Mouse (Mus musculus): Measurements from ENCODE around the gene Vkorc1l1. TPM values are rescaled to one million over a fixed set of nuclear protein-coding genes. Genes with fewer than 3 reads are reported as not detected.
A peak's percentile ranks its signal among the peaks of the same experiment; 100 is the strongest.

Vkorc1l1 gene
- total RNA-seq, 2 experiments from 2014 or later = 17.9 to 39.4 TPM

DNA sequence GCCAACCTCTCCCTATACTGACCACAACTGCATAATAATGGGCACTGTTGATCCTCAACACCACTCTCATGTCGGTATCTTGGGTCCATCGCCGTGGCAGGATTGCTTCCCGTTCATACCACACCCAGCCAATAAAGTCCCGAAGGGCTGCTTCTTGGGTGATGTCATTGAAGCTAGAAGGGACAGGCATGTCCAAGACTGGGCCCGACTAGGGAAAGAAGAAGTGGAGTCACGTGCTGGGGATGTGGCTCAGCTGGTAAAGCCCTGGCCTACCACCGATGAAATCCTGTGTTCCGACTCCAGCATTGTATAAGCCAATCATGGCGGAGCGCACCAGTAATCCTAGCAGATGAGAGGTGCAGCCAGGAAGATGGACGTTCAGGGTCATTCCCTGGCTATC, 59.0 kb downstream of the Vkorc1l1 start:
- ATAC-seq (ENCODE audit: poor library complexity, severe bottlenecking) = peak; percentile 38

DNA sequence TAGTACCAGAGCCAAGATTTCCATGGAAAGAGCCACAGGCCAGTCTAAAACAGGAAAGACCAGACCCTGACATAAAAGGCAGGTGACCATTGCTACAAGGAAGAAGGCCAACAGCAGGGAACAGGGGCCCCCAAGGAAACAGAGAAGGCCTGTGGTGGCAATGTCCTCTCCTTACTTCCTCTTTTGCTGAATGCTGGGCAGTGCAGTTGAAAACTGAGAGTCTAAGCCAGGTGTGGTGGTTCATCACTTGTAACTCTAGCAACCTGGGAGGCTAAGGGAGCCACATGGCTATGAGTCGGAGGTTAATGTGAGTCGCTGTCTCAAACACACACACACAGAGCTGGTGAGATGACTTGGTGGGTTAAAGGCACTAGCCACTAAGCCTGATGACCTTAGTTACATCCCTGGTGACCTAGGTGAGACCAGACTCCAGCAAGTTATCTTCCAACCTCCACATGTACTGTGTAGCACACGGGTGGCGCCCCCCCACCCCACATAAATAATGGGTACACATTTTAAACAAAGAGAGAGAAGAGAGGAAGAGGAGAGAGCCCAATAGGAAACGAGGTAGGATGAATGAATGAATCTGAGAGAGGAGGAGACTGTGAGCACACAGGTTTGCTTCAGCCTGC, 59.7 kb downstream of the Vkorc1l1 start:
- peak; percentile 46 for ATAC-seq (ENCODE audit: poor library complexity, severe bottlenecking)

DNA sequence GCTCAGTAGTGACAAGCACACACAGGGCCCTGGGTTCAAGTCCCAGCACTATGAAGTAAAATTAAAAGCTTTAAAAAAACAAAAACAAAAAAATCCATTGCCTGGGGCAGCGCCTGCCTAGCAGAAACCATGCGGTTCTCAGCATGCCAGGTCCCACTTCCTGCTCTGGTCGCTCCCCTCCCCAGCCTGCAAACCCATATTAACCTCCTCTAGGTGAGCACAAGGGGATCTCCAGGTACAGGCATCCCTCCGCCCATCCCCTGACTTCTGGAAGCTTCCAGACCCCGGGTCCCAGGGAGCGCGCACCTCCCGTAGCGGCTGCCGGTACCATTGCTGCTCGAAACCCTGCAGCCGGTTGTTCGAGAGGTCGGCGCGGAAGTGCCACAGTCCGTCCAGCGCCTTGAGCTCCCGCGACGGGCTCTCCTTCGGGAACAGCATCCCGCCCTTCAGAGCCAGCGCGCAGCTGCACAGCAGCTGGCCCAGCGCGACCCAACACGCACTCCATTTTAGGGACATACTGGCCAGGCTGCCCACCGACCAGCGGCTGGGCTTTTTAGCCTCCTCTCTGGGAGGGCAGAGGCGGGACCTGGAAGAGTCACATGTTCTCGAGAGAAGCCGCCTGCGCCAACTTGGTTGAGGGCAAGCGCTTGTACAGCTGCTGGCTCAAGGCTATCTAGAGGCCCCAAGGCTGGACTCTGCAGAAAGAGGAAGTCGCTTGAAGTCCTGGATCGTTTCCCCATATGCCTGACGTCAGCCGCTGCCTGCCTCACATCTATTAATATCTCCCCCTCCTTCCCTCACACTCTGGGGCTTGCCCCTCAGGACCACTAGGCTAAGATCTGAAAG, 60.8 kb downstream of the Vkorc1l1 start, which contains the start of gene Gusb:
Gene Gusb (minus strand): TSS at position 749 of the 846 bp plus-strand sequence.
- ATAC-seq (ENCODE audit: poor library complexity, severe bottlenecking) = peak; percentile 71

DNA sequence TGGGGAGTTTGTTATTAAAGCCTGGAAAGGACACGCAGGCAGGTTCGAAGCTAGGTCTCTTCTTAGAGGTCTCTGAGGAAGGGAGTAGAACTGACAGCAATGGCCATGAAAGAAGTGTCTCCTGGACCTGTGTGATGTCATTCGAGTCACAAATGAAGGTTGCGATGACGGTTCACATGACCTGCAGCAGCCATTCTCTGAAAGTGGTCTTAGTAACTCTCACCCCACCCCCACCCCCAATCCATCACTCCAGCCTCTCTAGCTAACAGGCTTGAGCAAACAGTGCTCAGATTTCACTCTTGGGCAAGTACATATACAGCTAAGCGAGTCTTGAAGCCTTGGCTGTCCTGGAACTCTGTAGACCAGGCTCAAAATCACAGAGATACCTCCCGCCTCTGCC, 61.5 kb downstream of the Vkorc1l1 start:
- no peak for ATAC-seq (ENCODE audit: poor library complexity, severe bottlenecking)

DNA sequence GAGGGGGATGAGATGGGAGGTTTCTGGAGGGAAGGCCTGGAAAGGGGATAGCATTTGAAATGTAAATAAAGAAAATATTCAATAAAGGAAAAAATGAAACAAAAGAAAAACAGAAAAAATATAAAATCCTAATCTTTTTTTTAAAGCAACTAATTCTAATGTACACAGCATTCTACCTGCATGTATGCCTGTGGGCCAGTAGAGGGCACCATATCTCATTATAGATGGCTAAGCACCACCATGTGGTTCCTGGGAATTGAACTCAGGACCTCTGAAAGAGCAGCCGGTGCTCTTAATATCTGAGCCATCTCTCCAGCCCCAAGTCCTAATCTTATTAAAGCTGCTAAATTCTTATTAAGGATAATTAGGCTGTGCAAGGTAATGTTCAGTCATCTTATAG, 65.6 kb downstream of the Vkorc1l1 start:
- no peak for ATAC-seq (ENCODE audit: poor library complexity, severe bottlenecking)

DNA sequence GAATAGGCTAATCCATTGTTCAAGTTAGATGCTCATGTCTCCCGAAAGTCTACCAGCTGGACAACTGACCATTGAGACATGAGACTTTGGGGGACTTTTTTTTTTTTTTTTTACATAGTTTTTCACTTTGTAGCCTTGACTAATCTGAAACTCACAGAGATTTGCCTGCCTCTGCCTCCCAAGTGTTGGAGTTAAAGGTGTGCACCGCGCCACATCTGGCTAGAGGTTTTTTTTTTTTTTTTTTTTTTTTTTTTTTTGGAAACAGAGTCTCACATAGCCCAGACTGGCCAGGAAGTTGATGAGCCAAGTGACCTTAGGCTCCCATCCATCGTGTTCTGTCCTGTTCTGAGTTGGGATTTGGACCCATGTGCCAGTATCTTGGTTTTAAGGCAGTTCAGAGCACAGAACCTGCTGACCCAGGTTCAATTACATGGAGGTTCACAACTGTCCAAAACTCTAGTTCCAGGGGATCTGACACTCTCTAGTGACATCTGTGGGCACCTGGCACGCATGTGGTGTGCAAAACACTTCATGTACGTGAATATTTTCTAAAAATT, 66.3 kb downstream of the Vkorc1l1 start:
- ATAC-seq (ENCODE audit: poor library complexity, severe bottlenecking) = no peak

DNA sequence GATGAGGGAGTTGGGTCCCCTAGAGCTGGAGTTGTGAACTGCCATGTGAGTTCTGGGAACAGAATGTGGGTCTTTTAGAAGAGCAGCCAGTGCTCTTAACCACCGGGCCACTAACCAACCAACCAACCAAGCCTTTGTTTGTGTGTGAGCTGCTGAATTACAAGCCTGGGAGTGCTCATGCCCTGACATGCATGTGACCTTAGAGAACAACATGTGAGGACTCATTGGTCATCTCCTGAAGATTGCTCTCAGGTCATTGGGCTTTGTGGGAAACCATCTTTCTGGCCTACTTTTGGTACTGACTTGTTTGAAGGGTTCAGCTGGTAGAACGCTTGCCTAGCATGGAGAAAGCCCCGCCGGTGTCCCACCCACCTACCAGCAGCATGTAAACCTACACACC, 68.0 kb downstream of the Vkorc1l1 start:
- ATAC-seq (ENCODE audit: poor library complexity, severe bottlenecking) = no peak

DNA sequence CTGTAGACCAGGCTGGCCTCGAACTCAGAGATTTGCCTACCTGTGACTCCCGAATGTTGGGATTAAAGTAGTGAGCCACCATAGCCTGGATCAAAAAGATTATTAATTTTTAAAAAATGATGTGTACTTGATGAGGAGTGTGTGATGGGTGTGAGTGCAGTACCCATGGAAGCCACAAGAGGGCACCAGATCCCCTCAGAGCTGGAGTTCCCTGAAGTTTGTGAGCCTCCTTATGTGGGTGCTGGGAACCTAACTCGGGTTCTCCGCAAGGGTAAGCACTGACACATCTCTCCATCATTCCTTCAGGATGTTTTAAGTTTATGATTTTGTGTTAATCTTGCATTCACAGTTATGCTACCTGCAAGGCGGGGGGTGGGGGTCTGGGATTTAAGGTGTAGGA, 69.2 kb downstream of the Vkorc1l1 start:
- ATAC-seq (ENCODE audit: poor library complexity, severe bottlenecking) = no peak

DNA sequence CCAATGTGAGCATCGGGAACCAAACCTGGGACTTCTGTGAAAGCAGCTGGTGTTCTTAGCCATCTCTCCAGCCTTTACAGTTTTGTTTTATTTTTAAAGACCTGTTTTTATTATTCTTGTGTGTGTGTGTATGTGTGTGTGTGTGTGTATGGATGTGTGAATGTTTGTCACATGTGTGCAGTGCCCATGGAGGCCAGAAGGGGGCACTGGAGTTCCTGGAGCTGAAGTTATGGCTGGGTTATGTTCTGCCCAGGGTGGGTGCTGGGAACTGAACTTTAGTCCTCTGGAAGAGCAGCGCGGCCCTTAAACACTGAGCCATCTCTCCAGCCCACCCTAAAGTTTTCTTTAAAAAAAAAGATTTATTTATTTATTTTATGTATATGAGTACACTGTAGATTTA, 73.3 kb downstream of the Vkorc1l1 start:
- no peak for ATAC-seq (ENCODE audit: poor library complexity, severe bottlenecking)

DNA sequence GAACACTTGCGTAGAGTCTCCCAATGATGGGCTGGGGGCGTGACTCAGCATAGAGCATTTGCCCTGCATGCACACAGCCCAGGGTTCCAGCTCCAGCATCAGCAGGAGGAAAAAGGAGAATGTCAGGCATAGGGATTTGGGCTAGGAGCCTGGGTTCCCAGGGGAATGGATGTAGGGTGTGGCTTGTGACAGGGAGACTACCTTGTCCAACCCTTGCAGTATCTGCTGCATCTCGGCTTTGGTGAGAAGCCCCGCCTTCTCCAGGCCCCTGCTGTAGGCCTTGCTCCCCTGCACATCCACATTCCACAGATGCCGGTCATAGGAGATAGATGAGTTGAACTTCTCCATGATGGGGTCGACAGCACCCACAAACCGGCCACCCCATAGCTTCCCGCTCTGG, 77.7 kb downstream of the Vkorc1l1 start:
- ATAC-seq (ENCODE audit: poor library complexity, severe bottlenecking) = no peak

DNA sequence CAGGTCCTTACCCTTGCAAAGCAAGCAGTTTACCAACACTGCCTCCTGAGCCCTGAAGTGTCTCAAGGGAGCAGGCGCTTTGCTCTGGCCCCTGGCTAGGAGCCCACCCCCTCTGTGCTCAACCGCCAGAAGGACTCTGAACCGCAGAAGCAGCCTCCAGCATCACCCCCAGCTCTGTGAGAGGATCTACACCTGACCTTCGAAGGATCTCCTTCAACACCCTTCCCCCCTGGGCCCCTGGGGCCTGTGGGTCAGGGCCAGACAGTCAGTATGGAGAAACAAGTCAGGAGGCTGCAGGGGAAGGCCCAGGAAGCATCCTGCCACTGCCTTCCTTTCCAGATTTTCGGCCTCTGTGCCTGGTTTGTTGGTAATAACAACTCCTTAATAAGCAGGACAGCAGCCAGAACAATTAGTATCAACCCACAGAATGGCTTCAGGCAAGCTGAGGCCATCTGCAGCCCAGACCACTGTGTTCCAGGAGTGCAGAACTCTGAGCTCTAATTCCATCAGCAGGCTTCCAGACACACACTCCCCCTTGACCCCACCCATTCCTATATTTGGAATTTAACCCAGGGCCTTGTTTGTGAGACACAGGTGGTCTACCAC, 79.7 kb downstream of the Vkorc1l1 start:
- ATAC-seq (ENCODE audit: poor library complexity, severe bottlenecking) = no peak

DNA sequence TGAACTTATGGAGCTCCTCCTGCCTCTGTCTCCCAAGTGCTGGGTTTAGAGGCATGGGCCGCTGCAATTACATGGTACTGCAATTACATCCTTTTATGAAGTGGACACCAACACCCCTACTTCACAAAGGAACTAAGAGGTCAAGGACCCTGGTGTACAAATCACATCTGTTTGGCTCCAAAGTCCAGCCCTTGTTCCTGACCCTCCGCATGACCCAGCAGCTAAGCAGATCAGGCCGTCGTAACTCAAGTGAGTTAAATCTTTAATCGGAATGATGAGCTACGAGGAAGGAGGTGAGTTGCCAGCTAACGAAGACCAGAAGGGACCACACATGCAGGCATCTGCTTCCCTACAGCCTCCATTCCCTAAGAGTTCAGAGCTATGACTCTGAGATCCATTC, 80.6 kb downstream of the Vkorc1l1 start:
- no peak for ATAC-seq (ENCODE audit: poor library complexity, severe bottlenecking)

DNA sequence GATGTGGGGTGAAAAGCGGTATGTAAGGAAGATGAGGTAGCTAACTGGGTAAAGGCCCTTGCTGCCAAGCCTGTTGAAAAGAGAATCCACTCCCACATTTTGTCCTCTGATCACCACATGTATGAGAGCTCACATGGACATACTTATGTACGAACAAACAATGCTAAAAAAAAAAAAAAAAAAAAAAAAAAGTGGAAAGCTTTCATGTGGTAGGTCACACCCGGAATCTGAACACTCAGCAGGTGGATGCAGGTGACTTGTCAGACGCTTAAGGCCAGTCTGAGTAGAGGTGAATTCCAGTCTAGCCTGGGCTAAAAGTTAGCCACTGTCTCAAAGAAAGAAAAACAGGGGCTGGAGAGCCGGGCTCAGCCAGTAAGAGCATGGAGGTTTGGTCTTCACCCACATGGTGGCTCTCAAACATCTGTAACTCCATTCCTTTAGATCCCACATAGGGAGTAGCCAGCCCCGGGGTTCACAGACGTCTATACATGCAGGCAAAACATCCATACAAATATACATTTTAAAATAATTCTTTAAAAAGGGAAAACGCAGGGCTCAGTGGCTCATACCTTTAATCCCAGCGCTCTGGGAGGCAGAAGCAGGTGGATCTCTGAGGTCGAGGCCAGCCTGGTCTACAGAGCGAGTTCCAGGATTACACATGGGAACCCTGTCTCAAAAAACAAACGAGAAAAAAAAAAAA, 81.4 kb downstream of the Vkorc1l1 start:
- no peak for ATAC-seq (ENCODE audit: poor library complexity, severe bottlenecking)

DNA sequence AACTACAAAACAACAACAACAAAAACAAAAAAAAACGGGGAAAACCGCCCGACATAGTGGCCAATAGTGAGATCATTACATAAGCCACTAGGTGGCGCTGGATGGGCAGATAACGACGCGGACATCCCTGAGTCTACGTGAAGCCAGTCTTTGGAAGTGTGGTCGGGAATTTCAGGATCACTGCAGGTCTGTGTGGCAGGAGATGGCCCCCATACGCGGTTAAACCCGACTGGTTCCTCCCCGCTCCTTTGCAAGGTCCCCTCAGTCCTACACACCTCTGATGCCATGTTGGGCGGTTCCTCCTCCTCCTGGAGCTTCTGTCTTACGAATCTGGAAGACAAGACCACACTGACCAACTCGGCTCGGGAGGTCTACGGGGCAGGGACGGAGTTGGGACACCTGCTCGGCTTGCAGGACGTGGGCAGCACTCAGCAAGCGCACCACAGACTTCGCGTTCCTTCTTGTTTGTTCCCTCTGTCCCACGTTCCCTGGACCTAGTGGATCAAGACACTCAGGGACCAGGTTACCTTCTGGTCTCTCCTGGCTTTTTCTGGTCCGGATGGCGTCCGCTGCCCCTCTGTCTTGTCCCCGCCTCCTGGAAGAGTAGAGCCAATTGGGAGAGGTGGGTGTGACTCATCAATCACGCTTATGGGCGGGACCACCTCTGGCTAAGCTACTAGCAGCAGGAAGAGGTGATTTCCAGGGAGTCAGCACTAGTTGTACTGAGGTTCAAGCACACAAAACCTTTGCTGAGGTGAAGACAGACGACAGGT, 82.2 kb downstream of the Vkorc1l1 start:
- ATAC-seq (ENCODE audit: poor library complexity, severe bottlenecking) = peak; percentile 92

DNA sequence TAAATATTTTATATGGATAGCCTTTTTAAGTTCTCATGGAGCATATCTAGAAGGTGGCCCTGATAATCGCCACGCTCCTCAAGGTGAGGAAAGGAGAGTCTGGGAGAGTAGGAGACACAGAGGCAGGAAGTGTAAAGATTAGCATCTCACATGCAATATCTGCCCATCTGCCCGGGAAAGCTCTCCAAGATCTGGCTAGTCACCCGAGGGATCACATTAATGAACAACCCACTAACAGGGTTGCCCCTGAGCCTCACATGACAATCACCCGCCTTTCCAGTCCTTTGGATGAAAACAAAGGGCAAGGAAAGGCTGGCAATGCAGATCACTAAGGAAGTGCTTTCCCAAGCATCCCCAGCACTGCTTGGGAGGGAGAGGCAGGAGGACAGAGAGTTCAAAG, 85.4 kb downstream of the Vkorc1l1 start:
- ATAC-seq (ENCODE audit: poor library complexity, severe bottlenecking) = no peak

DNA sequence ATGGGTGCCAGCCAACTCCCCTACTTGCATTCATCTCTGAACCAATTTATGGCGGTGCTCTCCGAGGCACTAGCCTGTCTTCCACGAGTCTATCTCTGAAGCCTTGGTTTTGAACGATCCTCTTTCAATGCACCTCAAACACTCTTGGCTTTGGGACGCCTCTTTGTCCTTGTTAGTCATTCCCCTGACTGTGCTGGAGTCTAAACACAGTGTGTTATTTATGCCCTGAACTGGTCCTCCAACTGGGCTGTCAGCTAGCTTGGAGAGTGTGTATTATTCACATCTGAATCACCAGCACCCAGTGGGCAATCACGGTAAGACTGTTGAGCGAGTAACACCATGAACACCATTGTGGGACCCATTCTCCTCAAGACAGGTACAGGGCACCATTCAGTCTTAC, 85.9 kb downstream of the Vkorc1l1 start:
- ATAC-seq (ENCODE audit: poor library complexity, severe bottlenecking) = no peak

DNA sequence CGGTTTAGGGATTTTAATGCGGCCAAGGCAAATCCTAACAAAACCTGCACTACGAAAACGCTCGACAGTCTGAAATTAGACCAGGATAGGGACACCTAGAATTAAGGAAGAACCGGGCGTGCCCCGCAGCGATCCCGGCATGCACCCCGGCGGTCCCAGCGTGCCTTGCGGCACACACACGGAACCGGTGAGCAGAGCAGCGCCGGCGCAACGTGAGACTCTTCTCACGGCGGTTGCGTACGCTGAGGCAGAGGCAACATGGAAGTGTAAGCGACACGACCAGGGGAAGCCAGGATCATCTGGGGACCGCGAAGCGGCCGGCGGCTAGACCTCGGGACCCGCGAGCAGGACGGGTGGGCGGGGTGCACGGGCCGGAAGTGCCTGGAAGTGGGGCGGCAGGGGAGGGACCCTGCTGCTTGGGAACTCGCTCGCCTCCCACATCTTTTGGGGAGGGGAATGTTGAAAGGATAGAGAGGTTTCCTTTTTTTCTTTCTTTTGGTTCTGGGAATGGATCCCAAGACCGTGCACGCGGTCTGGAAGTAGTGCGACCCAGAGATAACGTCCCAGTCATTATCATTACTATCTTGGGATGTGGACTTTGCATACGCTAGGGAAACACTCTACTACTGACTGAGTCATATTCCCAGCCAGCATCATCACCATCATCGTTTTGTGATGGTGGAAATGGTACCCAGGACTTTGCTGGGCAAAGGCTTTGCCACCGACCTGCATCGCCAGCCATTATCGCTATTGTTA, 87.5 kb downstream of the Vkorc1l1 start, which contains the start of the genes Asl and Crcp:
Gene Asl (minus strand): TSS at position 106 of the 756 bp plus-strand sequence.
Gene Crcp (plus strand): TSS at position 149 of the 756 bp plus-strand sequence.
- peak; percentile 91 for ATAC-seq (ENCODE audit: poor library complexity, severe bottlenecking)

DNA sequence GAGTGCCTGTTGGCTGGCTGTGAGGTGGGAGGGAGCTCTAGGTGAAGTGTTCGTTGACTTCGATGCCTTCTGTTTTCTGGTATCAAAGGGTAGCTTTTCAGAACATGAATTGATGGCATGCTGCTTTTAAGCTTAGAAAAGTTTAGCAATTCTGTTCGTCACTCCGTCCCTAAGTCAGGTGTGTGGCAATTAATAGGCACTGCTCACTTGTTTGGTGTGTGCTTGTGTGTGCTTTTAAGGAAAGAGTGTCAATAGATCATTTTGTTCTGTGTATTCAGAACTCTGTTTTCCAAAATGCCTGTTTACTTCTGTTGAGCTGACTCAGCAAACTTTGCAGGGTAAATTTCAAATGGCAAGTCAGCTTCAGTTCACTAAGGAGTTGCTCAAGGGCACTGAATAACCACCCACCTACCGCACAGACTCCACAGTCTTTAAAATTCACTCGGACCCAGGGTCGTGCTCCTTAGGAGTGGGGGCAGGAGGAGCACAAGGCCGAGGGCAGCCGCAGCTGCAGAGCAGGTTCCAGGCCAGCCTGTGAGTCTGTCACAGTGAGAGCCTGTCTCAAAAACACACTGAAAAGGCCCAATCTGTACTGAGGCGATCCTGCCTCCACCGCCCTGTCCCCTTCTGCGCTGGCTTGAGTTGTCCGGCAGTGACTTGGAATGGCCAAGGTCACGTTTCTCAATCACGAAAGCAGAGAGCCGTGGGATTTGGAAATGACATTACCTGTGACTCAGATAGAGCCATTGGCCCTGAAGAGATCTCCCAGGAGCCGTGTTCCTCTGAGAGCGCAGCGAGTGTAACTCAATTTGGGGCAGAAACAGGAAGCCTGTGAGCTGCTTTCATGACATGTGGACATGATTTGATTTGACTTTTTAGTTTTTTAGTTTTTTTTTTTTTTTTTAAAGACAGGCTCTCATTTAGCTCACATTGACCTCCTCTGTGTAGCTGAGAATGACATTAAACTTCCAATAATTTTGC, 89.9 kb downstream of the Vkorc1l1 start:
- ATAC-seq (ENCODE audit: poor library complexity, severe bottlenecking) = no peak
